Mouse (Mus musculus) testis, adult 2 months (tissue): Measurements from ENCODE around the gene Ppp2r5e. TPM values are rescaled to one million over a fixed set of nuclear protein-coding genes. Genes with fewer than 3 reads are reported as not detected.

Experiments used
- H3K27ac ChIP-seq: fragments of 200-500 bp; 2 replicates; pipeline ENCODE4 v1.5.1; 2012; ENCODE audit warnings: low read depth, low read length; ENCODE audit not compliant: control insufficient read depth, insufficient read depth
- H3K27me3 ChIP-seq: fragments of 200-500 bp; 2 replicates; pipeline ENCODE4 v1.6.1; 2012; ENCODE audit warnings: mild to moderate bottlenecking, low read length, moderate library complexity; ENCODE audit not compliant: control insufficient read depth, insufficient read depth
- H3K36me3 ChIP-seq: fragments of 200-500 bp; 2 replicates; pipeline ENCODE4 v1.6.1; 2012; ENCODE audit warnings: mild to moderate bottlenecking, low read length; ENCODE audit not compliant: control insufficient read depth, insufficient read depth
- H3K4me1 ChIP-seq: fragments of 200-500 bp; 2 replicates; pipeline ENCODE4 v1.6.1; 2012; ENCODE audit warnings: low read length; ENCODE audit not compliant: control insufficient read depth, insufficient read depth
- H3K4me3 ChIP-seq: fragments of 200-500 bp; 2 replicates; pipeline ENCODE4 v1.5.1; 2012; ENCODE audit warnings: low read depth, mild to moderate bottlenecking, low read length, moderate library complexity, mixed read lengths; ENCODE audit not compliant: control insufficient read depth
- CTCF ChIP-seq: fragments of 200-500 bp; IDR thresholded peaks from 2 replicates; pipeline ENCODE4 v1.5.1; 2012; ENCODE audit warnings: low read depth, mild to moderate bottlenecking, inconsistent platforms, low read length, moderate library complexity; ENCODE audit not compliant: control insufficient read depth, insufficient read depth, insufficient replicate concordance
- POLR2A ChIP-seq: fragments of 200-500 bp; IDR thresholded peaks from 2 replicates; pipeline ENCODE4 v1.6.1; 2012; ENCODE audit warnings: low read depth, mild to moderate bottlenecking, inconsistent platforms, low read length, moderate library complexity; ENCODE audit not compliant: control insufficient read depth
- polyA plus RNA-seq: library from polyadenylated mRNA; depleted of rRNA; stranded (reverse); fragments of >200 nt; gene quantifications from 2 replicates; pipeline ENCODE4 v1.2.3, GENCODE M21; 2012

Gene Ppp2r5e
- polyA plus RNA-seq, 1 experiment, result 93.9 TPM

GRCm38 (mm10) chr12:75486568-75487286 is 109.3 kb downstream of the Ppp2r5e start:
- Histone ChIP-seq H3K27me3 (no peaks in the 10 kb centered on the region), H3K36me3 (peaks cover 2% of the 10 kb centered on the region; the same call in 1 of the 2 replicates), H3K27ac (no peak overlapping the region), H3K4me3 (no peak overlapping the region), H3K4me1 (no peaks in the 10 kb centered on the region)
- no peak for TF ChIP-seq POLR2A

GRCm38 (mm10) chr12:75482781-75483180 is 113.3 kb downstream of the Ppp2r5e start:
- no peaks in the 10 kb centered on the region for H3K27me3 ChIP-seq
- TF ChIP-seq POLR2A, result no peak
- no peak for TF ChIP-seq CTCF
- no peak overlapping the region for H3K4me3 ChIP-seq
- H3K27ac ChIP-seq, result no peak overlapping the region
- H3K4me1 ChIP-seq, result no peaks in the 10 kb centered on the region
- no peaks in the 10 kb centered on the region; the same call in 1 of the 2 replicates for H3K36me3 ChIP-seq

- no peak overlapping the region for H3K27ac ChIP-seq
- no peak overlapping the region for H3K4me3 ChIP-seq
- no peaks in the 10 kb centered on the region; the same call in 1 of the 2 replicates for H3K36me3 ChIP-seq
- TF ChIP-seq CTCF (no peak), POLR2A (no peak)
- H3K4me1 ChIP-seq, result no peaks in the 10 kb centered on the region
- H3K27me3 ChIP-seq, result no peaks in the 10 kb centered on the region
Measured at GRCm38 (mm10) chr12:75482015-75482414, 114.0 kb downstream of the Ppp2r5e start.

- no peaks in the 10 kb centered on the region for H3K27me3 ChIP-seq
- TF ChIP-seq POLR2A, result no peak
- no peak for TF ChIP-seq CTCF
- no peak overlapping the region for H3K27ac ChIP-seq
- H3K4me3 ChIP-seq, result no peak overlapping the region
- no peaks in the 10 kb centered on the region for H3K4me1 ChIP-seq
- no peaks in the 10 kb centered on the region; the same call in 1 of the 2 replicates for H3K36me3 ChIP-seq
Measured at GRCm38 (mm10) chr12:75480031-75480430, 116.0 kb downstream of the Ppp2r5e start.

GRCm38 (mm10) chr12:75479375-75479898 is 116.6 kb downstream of the Ppp2r5e start:
- TF ChIP-seq CTCF, result no peak
- TF ChIP-seq POLR2A, result no peak
- no peaks in the 10 kb centered on the region for H3K4me1 ChIP-seq
- no peak overlapping the region for H3K4me3 ChIP-seq
- H3K27ac ChIP-seq, result no peak overlapping the region
- H3K36me3 ChIP-seq, result no peaks in the 10 kb centered on the region; the same call in 1 of the 2 replicates
- H3K27me3 ChIP-seq, result no peaks in the 10 kb centered on the region

GRCm38 (mm10) chr12:75478596-75478995 is 117.4 kb downstream of the Ppp2r5e start:
- no peaks in the 10 kb centered on the region for H3K27me3 ChIP-seq
- no peak overlapping the region for H3K4me3 ChIP-seq
- no peak for TF ChIP-seq POLR2A
- H3K4me1 ChIP-seq, result no peaks in the 10 kb centered on the region
- H3K36me3 ChIP-seq, result no peaks in the 10 kb centered on the region; the same call in none of the 2 replicates
- H3K27ac ChIP-seq, result no peak overlapping the region

- no peak overlapping the region for H3K4me3 ChIP-seq
- H3K4me1 ChIP-seq, result no peaks in the 10 kb centered on the region
- H3K36me3 ChIP-seq, result no peaks in the 10 kb centered on the region; the same call in none of the 2 replicates
- H3K27me3 ChIP-seq, result no peaks in the 10 kb centered on the region
- no peak for TF ChIP-seq POLR2A
- TF ChIP-seq CTCF, result no peak
- no peak overlapping the region for H3K27ac ChIP-seq
Measured at GRCm38 (mm10) chr12:75478117-75478516, 117.9 kb downstream of the Ppp2r5e start.
